Mouse (Mus musculus) common myeloid progenitor, adult 5-6 weeks (primary cell): Measurements from ENCODE around the gene Hmgb3. TPM values are rescaled to one million over a fixed set of nuclear protein-coding genes. Genes with fewer than 3 reads are reported as not detected.

Experiments used
- ATAC-seq: replicated peaks from 2 replicates; pipeline ENCODE4 v1.8.0; 2016; ENCODE audit warnings: low read depth, mild to moderate bottlenecking, moderate TSS enrichment, inconsistent platforms; ENCODE audit not compliant: poor library complexity, severe bottlenecking
- total RNA-seq: library from RNA; stranded (forward); fragments of 200-1000, 187-1606 nt; gene quantifications from 2 replicates; pipeline ENCODE4 v1.2.3, GENCODE M21; 2017

Hmgb3 gene
- 362 and 365 TPM in 2 replicates for total RNA-seq

GRCm38 (mm10) chrX:71555415-71556114 lies at the start of gene Hmgb3:
TSS of gene Hmgb3 (plus strand) at chrX:71555918.
- ATAC-seq, result peak; percentile 99

GRCm38 (mm10) chrX:71506591-71506990 lies 49.1 kb upstream of the Hmgb3 start:
- ATAC-seq, result peak; percentile 62

GRCm38 (mm10) chrX:71519252-71519651 lies 36.5 kb upstream of the Hmgb3 start:
- no peak for ATAC-seq

- ATAC-seq, result no peak
Observed at GRCm38 (mm10) chrX:71522889-71523288, 32.8 kb upstream of the Hmgb3 start.

GRCm38 (mm10) chrX:71524310-71524709 lies 31.4 kb upstream of the Hmgb3 start:
- ATAC-seq, result peak; percentile 76

- no peak for ATAC-seq
Observed at GRCm38 (mm10) chrX:71525593-71526299, 30.0 kb upstream of the Hmgb3 start.

- ATAC-seq, result no peak
Observed at GRCm38 (mm10) chrX:71527461-71527860, 28.3 kb upstream of the Hmgb3 start.

- no peak for ATAC-seq
Observed at GRCm38 (mm10) chrX:71528150-71528549, 27.6 kb upstream of the Hmgb3 start.

- no peak for ATAC-seq
Observed at GRCm38 (mm10) chrX:71528646-71529045, 27.1 kb upstream of the Hmgb3 start.

GRCm38 (mm10) chrX:71532635-71533034 lies 23.1 kb upstream of the Hmgb3 start:
- no peak for ATAC-seq

- ATAC-seq, result no peak
Observed at GRCm38 (mm10) chrX:71534102-71534501, 21.6 kb upstream of the Hmgb3 start.

- ATAC-seq, result no peak
Observed at GRCm38 (mm10) chrX:71537791-71538190, 17.9 kb upstream of the Hmgb3 start.

- ATAC-seq, result no peak
Observed at GRCm38 (mm10) chrX:71540821-71541510, 14.8 kb upstream of the Hmgb3 start.

GRCm38 (mm10) chrX:71544731-71545130 lies 11.0 kb upstream of the Hmgb3 start:
- peak; percentile 49 for ATAC-seq

GRCm38 (mm10) chrX:71545163-71545562 lies 10.6 kb upstream of the Hmgb3 start:
- ATAC-seq, result peak; percentile 90

- ATAC-seq, result no peak
Observed at GRCm38 (mm10) chrX:71556115-71556941, 610 bp downstream of the Hmgb3 start.

- no peak for ATAC-seq
Observed at GRCm38 (mm10) chrX:71556965-71557491, 1.3 kb downstream of the Hmgb3 start.

- ATAC-seq, result no peak
Observed at GRCm38 (mm10) chrX:71559336-71559735, 3.6 kb downstream of the Hmgb3 start.

GRCm38 (mm10) chrX:71560796-71561195 lies 5.1 kb downstream of the Hmgb3 start:
- ATAC-seq, result 0 out of 2 replicates have a peak, but pooled peaks have one; percentile 36
